Mouse (Mus musculus): ENCODE results near the gene Grik2. TPM values are rescaled to one million over a fixed set of nuclear protein-coding genes. Genes with fewer than 3 reads are reported as not detected.
"Not testable (repeated sequence)": the region's sequence is repeated elsewhere in the genome, so short reads cannot be mapped to it uniquely, and the experiment has no call there.

Grik2 gene
- total RNA-seq, 1 experiment from 2014 or later = not detected

DNA sequence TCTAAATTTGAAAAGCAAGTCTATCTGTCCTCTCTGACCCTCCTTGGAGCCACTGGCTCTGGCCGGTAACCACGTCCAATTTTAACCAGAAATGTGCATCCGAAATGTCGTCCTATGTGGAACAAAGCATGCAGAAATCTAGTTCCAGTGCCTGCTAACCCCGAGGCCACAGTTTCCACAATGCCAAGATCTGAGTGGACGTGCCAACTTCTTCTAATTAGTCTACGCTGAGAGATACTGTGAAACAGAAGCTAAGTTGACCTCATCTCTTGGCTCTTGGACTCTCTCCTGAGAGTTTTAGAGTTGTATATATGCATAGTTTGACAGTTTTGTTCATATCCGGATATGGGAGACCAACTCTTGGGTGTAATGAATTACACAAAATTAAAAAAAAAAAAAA lies 84.1 kb downstream of the Grik2 start:
- no peak for ATAC-seq (replicated peaks; ENCODE audit: low read depth, poor library complexity, severe bottlenecking)

DNA sequence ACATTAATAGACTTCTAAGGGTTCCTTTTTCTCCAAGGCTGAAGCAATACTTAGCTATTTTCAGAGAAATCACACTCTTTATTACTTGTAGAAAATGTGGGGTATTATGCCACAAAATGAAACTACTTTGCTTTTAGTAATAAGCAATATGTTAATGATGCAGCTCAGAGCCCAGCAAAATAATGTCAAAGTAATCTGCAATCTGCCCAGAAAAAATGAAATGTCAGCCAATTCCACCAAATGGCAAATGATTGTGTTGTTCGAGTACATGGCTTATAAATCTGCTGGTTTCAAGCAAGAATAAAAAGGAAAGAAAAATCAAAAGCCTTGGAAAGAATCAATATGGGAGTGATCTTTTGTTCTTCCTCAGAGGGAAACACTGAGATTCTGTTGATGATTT lies 136.2 kb downstream of the Grik2 start:
- no peak for ATAC-seq (replicated peaks; ENCODE audit: low read depth, poor library complexity, severe bottlenecking)

DNA sequence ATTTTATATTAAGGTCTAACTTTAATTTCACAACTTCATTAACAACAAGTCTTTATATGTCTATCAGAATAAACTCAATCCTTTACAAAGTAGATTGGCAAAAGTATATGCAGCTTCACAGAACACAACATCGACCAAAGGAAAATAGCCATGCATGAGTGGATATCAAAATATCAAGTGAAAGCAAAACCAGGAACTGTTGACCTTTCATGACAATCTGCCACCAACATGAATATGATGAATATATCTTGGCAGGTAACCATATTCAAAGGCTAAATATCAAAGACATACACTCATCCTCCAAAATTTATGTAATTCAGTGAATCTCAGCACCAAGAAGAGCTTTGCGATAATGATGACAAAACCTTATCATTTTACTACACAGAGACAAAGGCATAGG lies 141.4 kb downstream of the Grik2 start:
- ATAC-seq (replicated peaks; ENCODE audit: low read depth, poor library complexity, severe bottlenecking) = no peak

DNA sequence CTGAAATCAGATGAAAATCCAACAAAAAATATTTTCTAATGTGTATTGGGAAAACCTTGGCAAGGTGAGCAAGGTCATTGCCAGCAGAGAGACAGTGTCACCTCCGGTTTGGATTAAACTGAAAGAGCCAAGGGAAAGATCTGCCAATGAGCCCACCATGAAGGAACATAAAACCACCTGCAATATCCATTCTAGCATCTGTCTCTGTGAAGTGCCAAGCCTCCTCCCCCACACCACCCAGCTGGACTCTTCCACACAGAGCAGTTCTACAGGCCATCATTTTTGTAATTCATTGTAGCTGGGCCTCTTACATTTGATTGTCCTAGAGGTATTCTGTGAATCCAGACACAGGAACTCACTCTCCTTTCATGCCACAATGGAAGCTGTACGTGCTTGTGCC lies 148.7 kb downstream of the Grik2 start:
- ATAC-seq (replicated peaks; ENCODE audit: low read depth, poor library complexity, severe bottlenecking) = no peak

DNA sequence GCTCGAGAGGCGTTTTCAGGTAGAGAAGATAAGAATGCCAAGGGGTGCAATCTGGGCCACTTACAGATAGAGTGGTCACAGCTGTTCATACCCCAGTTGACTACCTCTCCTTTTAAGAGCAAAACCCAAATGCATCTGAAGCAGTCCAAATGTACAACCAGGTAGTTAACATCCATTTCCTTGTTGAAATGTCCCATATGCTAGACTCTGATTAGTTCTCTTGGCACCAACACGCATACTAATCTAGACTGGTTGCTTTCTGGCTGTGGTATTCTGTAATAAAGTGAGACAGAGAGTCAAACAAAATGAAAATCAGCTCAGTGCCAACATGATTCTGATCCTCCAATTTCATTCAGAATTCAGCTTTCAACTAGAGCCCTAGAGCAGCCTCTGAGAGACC lies 164.6 kb downstream of the Grik2 start:
- no peak for ATAC-seq (replicated peaks; ENCODE audit: low read depth, poor library complexity, severe bottlenecking)

DNA sequence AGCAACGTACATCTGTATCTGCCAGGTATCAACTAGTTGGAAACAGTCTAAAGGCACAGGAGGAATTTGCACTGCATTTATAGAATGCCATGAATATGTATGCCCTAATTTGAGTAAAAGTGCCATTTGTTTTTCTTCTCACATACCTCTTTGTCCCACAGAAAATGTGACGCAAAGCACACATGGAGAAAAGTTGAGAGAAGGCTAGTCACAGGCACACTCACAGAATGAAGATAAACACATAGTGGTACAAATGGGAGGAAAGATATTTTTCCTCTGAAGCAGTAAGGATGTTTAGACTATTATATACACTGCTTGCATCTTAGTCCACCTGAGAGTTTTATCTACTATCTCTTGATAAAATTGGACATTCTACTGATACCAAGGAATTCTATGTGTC lies 190.9 kb downstream of the Grik2 start:
- ATAC-seq (replicated peaks; ENCODE audit: low read depth, poor library complexity, severe bottlenecking) = no peak

DNA sequence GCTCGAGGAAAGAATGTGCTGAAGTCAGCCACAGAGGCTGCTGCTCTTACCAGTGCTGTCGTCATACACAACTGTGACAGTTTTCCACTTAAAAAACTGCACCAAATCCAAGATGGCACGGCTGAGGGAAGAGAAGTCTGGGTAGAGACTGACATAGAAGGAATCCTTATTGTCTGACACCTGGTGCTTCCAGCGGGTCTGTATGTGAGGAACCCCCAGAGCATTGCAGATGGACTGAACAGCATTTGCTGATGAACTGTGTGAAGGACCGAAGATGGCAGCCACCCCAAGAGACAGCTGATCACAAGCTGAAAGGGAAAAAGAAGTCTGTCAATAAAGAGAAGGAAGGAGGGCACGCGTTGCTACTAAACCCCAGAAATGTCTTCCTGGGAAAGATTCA lies 215.1 kb downstream of the Grik2 start:
- no peak for ATAC-seq (replicated peaks; ENCODE audit: low read depth, poor library complexity, severe bottlenecking)

DNA sequence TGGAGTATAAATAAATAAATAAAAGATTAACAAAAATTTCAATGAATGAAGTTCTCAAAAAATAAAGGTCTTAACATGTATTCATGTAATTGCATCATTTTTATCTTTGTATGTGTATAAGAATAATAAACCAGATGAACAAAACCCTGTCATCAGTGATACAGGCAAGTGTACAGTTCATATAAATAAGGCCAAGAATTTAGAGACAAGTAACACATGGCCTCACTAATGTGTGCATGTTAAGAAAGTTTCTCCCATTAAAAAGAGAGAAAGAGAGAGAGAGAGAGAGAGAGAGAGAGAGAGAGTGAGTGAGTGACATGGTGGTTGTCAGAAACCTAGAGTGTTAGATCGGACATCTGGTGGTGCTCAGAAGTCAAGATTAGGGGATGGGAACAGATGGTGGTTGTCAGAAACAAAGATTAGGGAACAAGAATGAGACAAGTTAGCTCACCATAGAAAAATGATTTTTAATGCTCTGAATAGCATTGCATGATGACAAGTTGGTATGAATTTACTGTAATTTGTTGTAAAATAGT lies 228.6 kb downstream of the Grik2 start:
- ATAC-seq (replicated peaks; ENCODE audit: low read depth, poor library complexity, severe bottlenecking) = no peak

DNA sequence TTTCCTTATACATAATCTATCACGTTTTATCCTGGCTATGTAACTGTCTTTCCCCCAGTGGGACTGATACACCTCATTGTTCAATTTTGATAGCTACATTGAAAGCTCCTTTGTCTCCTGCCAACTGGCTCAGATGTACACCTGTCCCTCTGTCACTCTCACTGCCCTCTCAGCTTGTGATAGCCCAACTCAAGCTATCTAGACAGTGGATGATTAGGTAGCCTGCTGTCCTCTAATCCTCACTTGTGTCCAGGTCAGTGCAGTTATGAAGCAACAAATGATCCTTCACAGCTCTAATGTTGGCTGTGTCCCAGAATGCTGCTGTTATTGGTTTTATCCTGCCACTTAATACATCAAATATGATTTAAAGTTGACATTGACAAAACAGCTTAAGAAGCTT lies 246.3 kb downstream of the Grik2 start:
- no peak for ATAC-seq (replicated peaks; ENCODE audit: low read depth, poor library complexity, severe bottlenecking)

DNA sequence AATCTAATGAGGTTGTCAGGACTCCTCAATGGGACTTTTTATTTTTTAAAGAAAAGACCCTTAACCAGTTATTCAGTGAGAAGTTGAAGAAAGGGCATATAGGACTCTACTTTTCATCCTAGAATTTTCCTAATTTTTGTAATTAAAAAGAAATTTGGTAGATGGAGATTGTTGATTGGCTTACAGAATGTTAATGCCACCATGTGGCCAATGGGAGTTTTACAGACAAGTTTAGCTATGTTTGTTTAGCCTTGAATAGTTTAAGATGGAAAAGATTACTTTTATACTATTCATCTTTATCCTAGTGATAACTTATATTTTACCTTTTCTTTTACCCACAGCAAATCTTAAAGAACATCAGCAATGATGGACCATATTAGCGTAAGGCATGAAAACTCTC lies 268.8 kb downstream of the Grik2 start:
- no peak for ATAC-seq (replicated peaks; ENCODE audit: low read depth, poor library complexity, severe bottlenecking)

DNA sequence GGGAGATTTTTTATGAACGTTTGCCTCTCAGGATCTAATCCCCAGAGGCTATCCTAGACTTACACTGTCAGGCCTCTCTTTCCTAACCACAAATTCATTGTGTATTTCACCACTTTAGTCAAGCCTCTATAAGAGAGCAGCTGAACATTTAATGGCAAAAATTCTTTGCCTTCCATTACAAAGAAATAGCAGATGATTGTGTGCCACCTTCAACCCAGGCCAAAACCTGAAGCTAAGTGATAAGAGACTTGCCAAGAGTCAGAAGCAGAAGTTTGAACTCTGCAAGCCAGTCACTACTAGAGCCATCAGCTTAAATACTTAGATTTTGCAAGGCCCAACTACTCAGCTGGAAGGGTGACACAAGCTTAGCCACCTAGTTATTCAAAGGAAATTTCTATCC lies 287.9 kb downstream of the Grik2 start:
- ATAC-seq (replicated peaks; ENCODE audit: low read depth, poor library complexity, severe bottlenecking) = no peak

DNA sequence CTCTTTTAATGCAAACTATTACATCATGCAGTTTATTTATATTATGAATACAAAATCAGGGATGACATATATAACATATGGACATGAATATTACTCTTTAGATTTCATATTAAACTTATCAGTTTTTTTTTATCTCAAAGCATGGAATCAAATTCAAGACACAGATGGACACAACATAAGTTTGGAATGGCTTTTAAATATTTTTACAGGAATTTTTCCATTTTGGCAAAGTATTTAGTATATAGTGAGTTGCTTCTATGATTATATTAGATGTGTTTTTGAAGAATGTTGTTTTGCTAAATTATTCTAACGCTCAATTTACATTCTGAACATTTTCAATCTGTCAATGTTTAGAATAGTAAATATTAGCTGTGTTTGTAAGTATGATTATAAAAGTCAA lies 291.3 kb downstream of the Grik2 start:
- ATAC-seq (replicated peaks; ENCODE audit: low read depth, poor library complexity, severe bottlenecking) = no peak

DNA sequence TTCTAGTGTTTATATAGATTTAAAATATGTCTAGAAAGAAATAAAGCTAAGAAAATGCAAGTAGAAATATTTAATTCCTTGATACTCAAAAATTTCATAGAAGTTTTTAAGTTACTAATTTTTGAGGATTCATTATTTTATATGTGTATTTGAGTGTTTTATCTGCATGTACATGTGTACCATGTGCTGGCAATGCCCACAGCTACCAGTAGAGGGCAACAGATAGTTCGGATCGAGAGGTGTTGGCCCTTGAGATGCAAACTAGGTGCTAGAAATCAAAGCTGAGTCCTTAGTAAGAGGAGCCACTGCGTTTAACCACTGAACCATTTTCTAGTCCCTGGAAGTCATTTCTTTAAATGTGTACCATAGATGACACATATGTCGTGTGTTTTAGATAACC lies 307.1 kb downstream of the Grik2 start:
- ATAC-seq (replicated peaks; ENCODE audit: low read depth, poor library complexity, severe bottlenecking) = no peak

DNA sequence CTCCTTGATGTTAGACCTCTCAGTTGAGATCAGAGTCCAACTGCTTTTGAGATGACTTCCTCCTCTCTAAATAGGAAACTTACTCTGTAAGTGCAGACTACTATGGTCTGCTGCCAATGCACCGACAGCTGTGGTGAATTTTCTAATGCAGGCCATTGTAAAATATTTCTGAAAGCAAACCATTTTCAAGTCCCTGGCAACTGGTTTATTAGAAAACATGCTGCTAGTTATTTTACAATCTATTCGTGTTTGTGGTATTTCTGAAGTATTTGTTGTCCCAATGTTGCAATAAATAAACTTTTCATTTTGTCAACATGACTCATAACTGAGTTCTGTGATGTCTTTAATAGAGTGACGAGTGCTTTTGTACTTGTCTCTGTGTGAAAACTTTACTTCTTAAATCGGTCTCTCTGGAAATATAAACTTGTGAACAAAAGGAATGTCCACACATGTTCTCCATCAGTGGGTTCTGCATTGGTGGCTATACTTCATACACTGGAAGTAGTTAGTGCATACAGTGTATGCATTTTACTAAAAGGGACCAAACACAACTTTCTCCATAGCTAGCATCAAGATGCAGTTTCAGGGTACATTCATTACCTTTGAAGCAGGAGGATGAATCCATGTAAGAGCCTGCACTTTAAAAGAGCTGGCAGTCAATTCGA lies 308.3 kb downstream of the Grik2 start:
- ATAC-seq (replicated peaks; ENCODE audit: low read depth, poor library complexity, severe bottlenecking) = no peak

DNA sequence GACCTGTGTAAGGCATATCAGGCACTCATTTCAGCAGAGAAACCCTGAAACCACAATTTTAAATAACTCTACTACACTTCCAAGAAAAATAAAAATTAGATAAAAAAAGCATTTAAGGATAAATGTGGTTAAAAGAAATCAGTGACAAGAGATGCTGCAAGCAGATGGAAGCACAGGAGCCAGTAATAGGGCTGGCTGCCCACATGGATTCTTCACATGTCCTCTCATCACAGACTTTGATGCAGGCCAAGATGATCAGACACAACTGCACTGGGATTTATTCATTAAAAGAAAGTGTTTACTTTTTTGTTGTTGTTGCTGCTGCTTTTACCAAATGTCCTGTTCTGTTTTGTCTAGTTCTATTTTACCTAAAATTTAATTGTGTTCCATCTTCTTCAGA lies 315.0 kb downstream of the Grik2 start:
- ATAC-seq (replicated peaks; ENCODE audit: low read depth, poor library complexity, severe bottlenecking) = no peak

DNA sequence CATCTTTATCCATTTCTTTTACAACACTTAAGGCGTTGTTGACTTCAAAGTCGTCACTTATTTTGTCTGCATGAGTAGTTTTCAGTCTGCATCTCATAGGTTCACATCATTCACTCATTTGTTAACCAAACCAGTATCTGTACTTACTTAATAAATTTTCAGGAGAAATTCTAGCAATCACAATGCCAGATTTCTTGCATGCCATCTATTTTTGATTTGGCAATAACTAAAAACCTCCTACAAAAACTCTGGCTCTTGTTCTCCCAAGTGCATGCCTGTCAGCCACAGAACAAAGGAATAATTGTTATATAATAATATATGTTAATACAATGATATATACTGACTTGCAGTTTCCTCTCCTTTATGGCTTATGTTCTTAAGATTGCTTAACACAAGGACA lies 331.8 kb downstream of the Grik2 start:
- ATAC-seq (replicated peaks; ENCODE audit: low read depth, poor library complexity, severe bottlenecking) = no peak

DNA sequence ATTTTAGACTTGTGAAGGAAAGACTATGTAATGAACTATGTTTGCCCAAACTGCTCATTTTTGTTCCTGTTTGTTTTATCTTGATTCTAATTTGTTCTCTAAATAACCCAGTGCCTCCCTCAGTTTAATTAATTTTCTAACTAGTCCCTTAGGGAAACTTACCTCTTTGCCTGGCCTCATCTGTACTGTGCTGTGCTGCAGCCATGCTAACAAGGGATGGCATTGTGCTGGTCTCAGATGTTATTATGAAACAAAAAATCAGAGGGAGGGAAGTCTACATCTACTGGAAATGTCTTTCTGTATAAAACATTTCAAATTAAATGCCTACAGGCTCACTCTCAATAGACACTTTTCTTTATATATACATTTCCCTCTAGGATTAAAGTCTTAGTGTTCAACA lies 335.0 kb downstream of the Grik2 start:
- ATAC-seq (replicated peaks; ENCODE audit: low read depth, poor library complexity, severe bottlenecking) = no peak

DNA sequence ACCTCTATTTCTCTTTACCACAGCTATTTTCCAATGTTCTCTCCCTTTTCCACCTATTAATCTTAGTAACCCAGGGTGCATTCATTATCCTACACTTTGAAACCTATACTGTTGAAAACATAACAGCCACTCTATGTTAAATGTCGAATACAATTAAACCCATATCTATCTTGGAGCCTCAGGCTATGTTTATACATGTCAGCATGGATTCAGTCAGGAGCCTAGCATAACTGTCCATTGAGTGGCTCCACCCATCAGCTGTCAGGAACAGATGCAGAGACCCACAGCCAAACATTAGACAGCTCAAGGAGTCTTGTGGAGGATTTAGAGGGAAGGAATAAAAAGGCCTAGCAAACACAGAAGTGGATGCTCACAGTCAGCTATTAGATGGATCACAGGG lies 347.2 kb downstream of the Grik2 start:
- no peak for ATAC-seq (replicated peaks; ENCODE audit: low read depth, poor library complexity, severe bottlenecking)

DNA sequence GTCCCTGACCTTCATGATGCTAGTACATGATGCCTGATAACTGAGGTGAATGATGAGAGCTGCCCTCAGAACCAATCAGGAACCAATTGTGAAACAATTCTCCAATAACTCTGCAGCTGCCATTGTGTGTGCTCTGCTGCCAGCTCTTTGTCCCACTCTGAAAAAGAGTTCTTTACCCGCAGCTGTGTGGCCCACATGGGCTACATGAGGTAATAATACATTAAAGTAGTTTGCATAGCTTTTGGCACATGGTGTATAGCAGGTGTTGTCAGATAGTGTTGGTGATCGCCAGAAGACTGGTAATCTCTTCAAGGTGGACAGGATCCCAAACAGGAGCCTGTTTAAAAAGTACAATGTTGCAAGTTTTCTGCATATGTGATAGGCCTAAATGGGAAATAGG lies 351.5 kb downstream of the Grik2 start:
- no peak for ATAC-seq (replicated peaks; ENCODE audit: low read depth, poor library complexity, severe bottlenecking)

DNA sequence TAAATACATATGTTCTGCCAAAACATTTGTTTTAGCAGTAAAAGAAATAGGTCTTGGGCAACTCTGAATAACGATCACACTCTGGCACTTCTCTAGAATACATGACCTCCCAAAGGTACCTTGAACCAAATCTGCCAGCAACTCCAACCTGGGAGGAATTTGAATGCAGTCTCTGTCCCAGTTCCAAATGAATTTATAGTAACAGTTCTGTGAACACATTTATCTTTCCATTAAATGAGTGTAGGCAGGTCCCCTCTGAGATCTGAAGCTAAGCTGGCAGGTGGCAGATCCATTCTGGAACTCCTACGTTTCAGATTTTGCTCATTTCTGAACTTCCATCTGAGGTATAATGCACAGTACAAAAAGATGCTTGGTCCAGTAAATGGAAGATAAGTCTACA lies 352.3 kb downstream of the Grik2 start:
- no peak for ATAC-seq (replicated peaks; ENCODE audit: low read depth, poor library complexity, severe bottlenecking)

DNA sequence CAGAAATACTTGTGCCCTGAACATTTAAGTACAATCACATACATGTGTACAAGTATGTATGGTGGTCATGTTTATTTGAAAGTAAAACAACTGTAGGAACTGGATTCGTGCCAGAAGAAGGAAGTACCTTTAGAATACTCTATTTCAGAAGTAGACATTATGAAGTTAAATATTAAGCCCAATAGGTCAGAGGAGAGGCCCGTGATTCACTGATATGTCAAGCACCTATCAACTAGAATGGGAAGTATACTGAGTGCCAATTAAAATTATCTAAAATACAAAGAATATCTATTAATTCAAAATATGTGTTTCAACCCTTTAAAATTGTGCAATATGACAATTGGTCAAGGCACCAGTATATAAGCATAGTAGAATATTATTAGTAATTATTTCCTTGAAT lies 355.7 kb downstream of the Grik2 start:
- no peak for ATAC-seq (replicated peaks; ENCODE audit: low read depth, poor library complexity, severe bottlenecking)

DNA sequence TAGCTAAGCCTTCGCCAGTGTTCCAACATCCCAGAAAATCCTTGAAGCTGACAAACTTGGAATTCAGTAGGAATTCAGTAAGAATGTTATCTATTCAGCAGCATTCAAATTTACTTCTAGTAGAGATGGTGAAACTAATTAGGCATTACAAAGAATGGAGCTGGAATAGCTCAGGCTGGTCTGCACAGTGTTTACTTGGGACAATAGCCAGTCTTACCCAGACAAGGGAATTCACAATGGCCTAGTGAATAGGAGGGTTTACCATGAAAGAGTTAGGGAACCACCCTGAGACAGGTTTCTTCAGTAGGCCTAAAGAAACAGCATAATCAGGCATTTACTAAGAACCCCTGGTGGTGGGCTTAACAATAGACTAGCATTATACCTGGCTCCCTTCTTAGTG lies 371.4 kb downstream of the Grik2 start:
- ATAC-seq (replicated peaks; ENCODE audit: low read depth, poor library complexity, severe bottlenecking) = not testable (repeated sequence)

DNA sequence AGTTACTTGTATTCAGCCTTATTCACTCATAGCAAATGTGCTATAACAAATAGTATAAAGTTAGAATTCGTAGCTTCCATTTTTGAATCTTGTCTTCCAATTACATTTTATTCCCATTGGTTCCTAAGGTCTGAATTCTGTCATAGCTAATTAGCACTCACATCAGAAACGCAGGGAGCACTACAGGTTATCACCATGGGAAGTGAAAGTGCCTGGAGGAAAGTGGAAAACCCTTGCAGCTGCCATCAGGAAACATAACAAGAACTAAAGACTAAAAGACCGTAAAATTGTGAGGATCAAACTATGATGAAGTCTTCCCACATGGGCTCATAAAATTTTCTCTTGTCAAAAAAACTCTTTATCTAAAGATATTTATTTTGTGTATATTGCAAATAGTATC lies 405.6 kb downstream of the Grik2 start:
- ATAC-seq (replicated peaks; ENCODE audit: low read depth, poor library complexity, severe bottlenecking) = no peak

Data from common myeloid progenitor, adult 5-6 weeks (primary cell).